In the genomic region with DNA sequence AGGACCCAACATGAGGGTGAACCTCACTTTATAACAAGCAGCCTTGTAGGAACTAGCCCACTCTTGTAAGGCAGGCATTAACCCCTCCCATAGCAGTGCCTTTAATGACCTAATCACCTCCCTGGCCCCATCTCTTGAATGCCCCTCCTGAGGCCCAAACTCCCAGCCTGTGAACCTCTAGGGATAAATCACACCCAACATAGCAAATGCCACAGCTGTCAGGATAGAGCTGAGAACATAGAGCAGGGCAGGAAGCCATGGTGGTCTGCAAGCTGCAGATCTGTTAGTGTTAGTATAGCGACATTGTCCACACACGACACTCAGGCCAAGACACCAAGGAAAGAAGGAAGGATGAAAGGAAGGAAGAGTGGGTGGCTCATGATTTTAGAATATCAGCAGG, we compare ENCODE assay signal across 25 mouse cellular contexts.
"Had no signal": no experiment of that assay in that cellular context is flagged by ENCODE, and none has a peak within 500 bp of the region (broad histone marks: within the 10 kb centered on the region; RNA-seq: fewer than 3 reads in every experiment).

No protein-coding gene starts in this region.

- H3K9me3 ChIP-seq: heart, embryonic 13.5 days; heart, embryonic 15.5 days; hindbrain, embryonic 13.5 days; hindbrain, embryonic 15.5 days; kidney, embryonic 15.5 days; limb, embryonic 13.5 days; limb, embryonic 15.5 days had no signal

- H3K4me3 ChIP-seq: heart, adult 2 months; heart, embryonic 13.5 days; heart, embryonic 15.5 days; hindbrain, embryonic 13.5 days; hindbrain, embryonic 15.5 days; kidney, embryonic 15.5 days; limb, embryonic 13.5 days; limb, embryonic 15.5 days had no signal

- H3K27ac ChIP-seq: heart, adult 2 months; heart, embryonic 13.5 days; heart, embryonic 15.5 days; hindbrain, embryonic 13.5 days; hindbrain, embryonic 15.5 days; hindbrain, postnatal 0 days; kidney, embryonic 15.5 days; kidney, postnatal 0 days; limb, embryonic 13.5 days; limb, embryonic 15.5 days had no signal

- DNase-seq: gastrocnemius, postnatal 14 days; gastrocnemius, postnatal 36 days; heart, adult 11 months; heart, adult 2 months; heart, postnatal 14 days; heart, postnatal 36 days; kidney, adult 11 months; kidney, adult 2 months; kidney, adult 9 months; kidney, postnatal 14 days; kidney, postnatal 36 days; layer of hippocampus, adult 9-11 months; layer of hippocampus, postnatal 36 days; left cerebral cortex, postnatal 4 days had no signal

- H3K27me3 ChIP-seq: heart, embryonic 13.5 days; heart, embryonic 15.5 days; hindbrain, embryonic 13.5 days; hindbrain, embryonic 15.5 days; kidney, embryonic 15.5 days; limb, embryonic 13.5 days; limb, embryonic 15.5 days had no signal

- H3K9ac ChIP-seq: heart, embryonic 13.5 days; heart, embryonic 15.5 days; hindbrain, embryonic 13.5 days; hindbrain, embryonic 15.5 days; kidney, embryonic 15.5 days; limb, embryonic 15.5 days had no signal

- H3K4me2 ChIP-seq: heart, embryonic 11.5 days; heart, embryonic 13.5 days; heart, embryonic 15.5 days; hindbrain, embryonic 13.5 days; hindbrain, embryonic 15.5 days; kidney, embryonic 15.5 days; limb, embryonic 13.5 days; limb, embryonic 15.5 days had no signal

- H3K4me1 ChIP-seq: heart, embryonic 15.5 days; hindbrain, embryonic 15.5 days; kidney, embryonic 15.5 days; limb, embryonic 15.5 days had no signal

- ATAC-seq: hindbrain, postnatal 0 days; intestine, embryonic 16.5 days had no signal

- H3K36me3 ChIP-seq: heart, embryonic 15.5 days; hindbrain, embryonic 15.5 days had no signal
